Mouse (Mus musculus): Measurements from ENCODE around the gene Nupl2.

- TF ChIP-seq CTCF (IDR thresholded peaks at IDR 0.05; ENCODE audit: low read depth) (no peak), EP300 (IDR thresholded peaks at IDR 0.05; ENCODE audit: low read depth) (no peak)
Measured at GRCm38 (mm10) chr5:24156774-24157173, 8.0 kb upstream of the Nupl2 start.
